11 mouse cellular contexts compared by ENCODE assay signal in the genomic region with DNA sequence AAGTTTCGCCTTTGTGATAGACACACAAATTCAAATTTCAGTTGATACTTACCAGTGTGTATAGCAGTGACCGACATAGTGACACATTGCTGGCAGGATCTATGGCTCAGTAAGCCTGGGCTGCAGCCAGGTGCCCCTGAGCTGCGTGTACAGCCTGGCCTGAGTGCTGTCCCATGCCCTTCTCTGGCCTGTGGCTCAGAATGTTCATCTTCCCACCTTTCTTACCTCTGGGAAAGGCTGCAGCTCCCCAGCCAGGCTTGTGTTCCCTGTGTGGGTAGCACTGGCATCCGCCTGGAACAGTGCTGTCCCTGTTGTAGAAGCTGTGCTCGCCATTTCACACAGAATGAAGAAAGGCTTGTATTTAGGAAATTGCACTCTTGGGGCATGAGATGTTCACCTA.
DNase-seq lines count a peak whose midpoint lies in the region; ATAC-seq lines count a peak whose summit lies in the region.
"Had no signal": no experiment of that assay in that cellular context is flagged by ENCODE, and none has a peak within 500 bp of the region (broad histone marks: within the 10 kb centered on the region; RNA-seq: fewer than 3 reads in every experiment).

No protein-coding gene starts in this region.

- H3K9me3 ChIP-seq in heart, embryonic 16.5 days (replicated peaks; ENCODE audit: control insufficient read depth, low read length) = no peaks in the 10 kb centered on the region
- no peaks in the 10 kb centered on the region for H3K9me3 ChIP-seq in neural tube, embryonic 13.5 days
- H3K9me3 ChIP-seq: forebrain, embryonic 13.5 days; lung, embryonic 15.5 days had no signal

- peak overlapping the region; percentile 50 for H3K27ac ChIP-seq in heart, embryonic 16.5 days (ENCODE audit: low read length)
- peak overlapping the region; percentile 74 for H3K27ac ChIP-seq in neural tube, embryonic 13.5 days (replicated peaks)
- H3K27ac ChIP-seq: forebrain, embryonic 13.5 days; kidney, postnatal 0 days; lung, embryonic 15.5 days had no signal

- no peak overlapping the region for H3K4me3 ChIP-seq in heart, embryonic 16.5 days (ENCODE audit: low read length)
- no peak overlapping the region for H3K4me3 ChIP-seq in neural tube, embryonic 13.5 days
- H3K4me3 ChIP-seq: forebrain, embryonic 13.5 days; lung, embryonic 15.5 days had no signal

- no peak overlapping the region for H3K9ac ChIP-seq in heart, embryonic 16.5 days (ENCODE audit: low read length)
- no peak overlapping the region for H3K9ac ChIP-seq in neural tube, embryonic 13.5 days
- H3K9ac ChIP-seq: forebrain, embryonic 13.5 days; lung, embryonic 15.5 days had no signal

- no peaks in the 10 kb centered on the region for H3K36me3 ChIP-seq in heart, embryonic 16.5 days (ENCODE audit: control insufficient read depth, insufficient read depth)
- H3K36me3 ChIP-seq in neural tube, embryonic 13.5 days = no peaks in the 10 kb centered on the region; the same call in 1 of the 2 replicates
- H3K36me3 ChIP-seq: lung, embryonic 15.5 days had no signal

- DNase-seq in heart, postnatal 25 days (ENCODE audit: low spot score) = no peak
- DNase-seq in neural tube, embryonic 10.5 days (ENCODE audit: extremely low spot score, low spot score) = no peak
- peak; percentile 76 to 79 for DNase-seq in cerebellum, postnatal 25 days
- DNase-seq in urinary bladder, adult 18-20 months (ENCODE audit: low spot score in 2 of 2) = no peak

- no peak for ATAC-seq in heart, embryonic 16.5 days (replicated peaks; ENCODE audit: extremely low read depth, insufficient read depth, low FRiP score)
- ATAC-seq in neural tube, embryonic 13.5 days (ENCODE audit: low read depth) = no peak
- ATAC-seq in erythroblast, adult 5-6 weeks (replicated peaks; ENCODE audit: low FRiP score, poor library complexity, severe bottlenecking) = no peak
- ATAC-seq: activated CD4-positive, CD25-positive, alpha-beta regulatory T cell, adult 4 months; forebrain, embryonic 13.5 days had no signal

- intact Hi-C loops in heart, postnatal 25 days (cut with DNase I) = no loop called here

- WGBS in heart, embryonic 16.5 days = 80% methylated on average over 5 of the region's 5 CpGs
- WGBS in neural tube, embryonic 13.5 days = 75% methylated on average over 5 of the region's 5 CpGs

- H3K4me2 ChIP-seq in heart, embryonic 16.5 days (ENCODE audit: low read depth, low read length) = no peak overlapping the region
- no peak overlapping the region for H3K4me2 ChIP-seq in neural tube, embryonic 13.5 days
- H3K4me2 ChIP-seq: forebrain, embryonic 13.5 days; lung, embryonic 15.5 days had no signal

- peaks cover 14% of the 10 kb centered on the region for H3K4me1 ChIP-seq in heart, embryonic 16.5 days (ENCODE audit: control insufficient read depth, insufficient read depth, low read length)
- peaks cover 43% of the 10 kb centered on the region for H3K4me1 ChIP-seq in neural tube, embryonic 13.5 days (replicated peaks)
- H3K4me1 ChIP-seq: lung, embryonic 15.5 days had no signal

- no peaks in the 10 kb centered on the region for H3K27me3 ChIP-seq in heart, embryonic 16.5 days (ENCODE audit: control insufficient read depth, insufficient read depth, low read length)
- no peaks in the 10 kb centered on the region for H3K27me3 ChIP-seq in neural tube, embryonic 13.5 days
- H3K27me3 ChIP-seq: forebrain, embryonic 13.5 days; lung, embryonic 15.5 days had no signal

Comparison
In these comparisons a context has a peak if more than half of its experiments do, and no peak if none do; other contexts are left out.
1. DNase-seq: peak in cerebellum, postnatal 25 days (2 of 2); none in heart, postnatal 25 days (single experiment), neural tube, embryonic 10.5 days (single experiment) and urinary bladder, adult 18-20 months (0 of 2).